Mouse (Mus musculus): ENCODE measurements around the gene Csf2rb2. TPM values are rescaled to one million over a fixed set of nuclear protein-coding genes. Genes with fewer than 3 reads are reported as not detected.
A peak's percentile ranks its signal among the peaks of the same experiment; 100 is the strongest.
"Not testable (repeated sequence)": the region's sequence is repeated elsewhere in the genome, so short reads cannot be mapped to it uniquely, and the experiment has no call there.

Gene Csf2rb2
- 0.79 and 1.0 TPM in 2 replicates for polyA plus RNA-seq (2016; fragmentation: Nextera tagmentation; extraction: Ambion mirVana)

- H3K4me1 ChIP-seq: peaks cover 12% of the 10 kb centered on the region; the same call in 1 of the 2 replicates
- H3K9me3 ChIP-seq (replicated peaks): no peaks in the 10 kb centered on the region
- H3K36me3 ChIP-seq: no peaks in the 10 kb centered on the region
- 0 out of 2 replicates have a peak within 1 kb of the TSS, but pooled peaks have one; percentile 8 for H3K27ac ChIP-seq
- WGBS (ENCODE audit: insufficient replicate concordance): 32% methylated on average over 10 of the region's 10 CpGs
- no peak within 1 kb of the TSS for H3K9ac ChIP-seq
- peaks cover 63% of the 10 kb centered on the region for H3K27me3 ChIP-seq (replicated peaks)
- no peak within 1 kb of the TSS for H3K4me3 ChIP-seq
- H3K4me2 ChIP-seq: peak within 1 kb of the TSS; percentile 24; the same call in 1 of the 2 replicates
- ATAC-seq: no peak
Observed at GRCm38 (mm10) chr15:78305341-78305933, at the start of gene Csf2rb2. Gene Csf2rb2, minus strand, starts transcription at chr15:78305721.

- H3K4me1 ChIP-seq: no peaks in the 10 kb centered on the region
- H3K9me3 ChIP-seq (replicated peaks): no peaks in the 10 kb centered on the region
- ATAC-seq: no peak
- H3K4me2 ChIP-seq: no peak overlapping the region
- H3K9ac ChIP-seq: no peak overlapping the region
- no peak overlapping the region for H3K4me3 ChIP-seq
- peaks cover 6% of the 10 kb centered on the region; the same call in 1 of the 2 replicates for H3K27me3 ChIP-seq (replicated peaks)
- 0% methylated on average over 1 of the region's 1 CpGs for WGBS (ENCODE audit: insufficient replicate concordance)
- H3K36me3 ChIP-seq: no peaks in the 10 kb centered on the region
- no peak overlapping the region for H3K27ac ChIP-seq
Observed at GRCm38 (mm10) chr15:78354958-78355357, 49.4 kb upstream of the Csf2rb2 start.

GRCm38 (mm10) chr15:78351586-78352165, 46.2 kb upstream of the Csf2rb2 start:
- WGBS (ENCODE audit: insufficient replicate concordance): 49% methylated on average over 3 of the region's 3 CpGs

GRCm38 (mm10) chr15:78344567-78344966, 39.0 kb upstream of the Csf2rb2 start:
- Histone ChIP-seq H3K4me1 (no peaks in the 10 kb centered on the region), H3K27me3 (replicated peaks) (no peaks in the 10 kb centered on the region; the same call in 1 of the 2 replicates), H3K36me3 (no peaks in the 10 kb centered on the region), H3K9me3 (replicated peaks) (no peaks in the 10 kb centered on the region), H3K27ac (no peak overlapping the region), H3K4me2 (no peak overlapping the region), H3K9ac (no peak overlapping the region), H3K4me3 (no peak overlapping the region)
- no peak for ATAC-seq
- WGBS (ENCODE audit: insufficient replicate concordance): 69% methylated on average over 3 of the region's 3 CpGs

More at GRCm38 (mm10) chr15:78351586-78352165, 46.2 kb upstream of the Csf2rb2 start:
- H3K27me3 ChIP-seq (replicated peaks): peaks cover 2% of the 10 kb centered on the region; the same call in 1 of the 2 replicates
- H3K9me3 ChIP-seq (replicated peaks): no peaks in the 10 kb centered on the region
- no peak overlapping the region for H3K4me2 ChIP-seq
- H3K9ac ChIP-seq: no peak overlapping the region
- H3K4me1 ChIP-seq: no peaks in the 10 kb centered on the region
- no peak overlapping the region for H3K4me3 ChIP-seq
- ATAC-seq: no peak
- no peaks in the 10 kb centered on the region for H3K36me3 ChIP-seq
- no peak overlapping the region for H3K27ac ChIP-seq

GRCm38 (mm10) chr15:78343683-78344082, 38.2 kb upstream of the Csf2rb2 start:
- ATAC-seq: no peak
- no peaks in the 10 kb centered on the region for H3K36me3 ChIP-seq
- H3K9ac ChIP-seq: no peak overlapping the region
- no peak overlapping the region for H3K4me3 ChIP-seq
- no peaks in the 10 kb centered on the region for H3K9me3 ChIP-seq (replicated peaks)
- H3K4me2 ChIP-seq: no peak overlapping the region
- 31% methylated on average over 1 of the region's 1 CpGs for WGBS (ENCODE audit: insufficient replicate concordance)
- H3K27me3 ChIP-seq (replicated peaks): no peaks in the 10 kb centered on the region; the same call in none of the 2 replicates
- no peak overlapping the region for H3K27ac ChIP-seq
- H3K4me1 ChIP-seq: no peaks in the 10 kb centered on the region

GRCm38 (mm10) chr15:78340919-78341318, 35.4 kb upstream of the Csf2rb2 start:
- not testable (repeated sequence) for H3K4me1 ChIP-seq; ATAC-seq; H3K4me2 ChIP-seq; H3K27ac ChIP-seq; H3K9me3 ChIP-seq (replicated peaks); H3K9ac ChIP-seq; H3K4me3 ChIP-seq; H3K27me3 ChIP-seq (replicated peaks); H3K36me3 ChIP-seq
- WGBS (ENCODE audit: insufficient replicate concordance): 66% methylated on average over 7 of the region's 7 CpGs

GRCm38 (mm10) chr15:78339627-78340423, 34.3 kb upstream of the Csf2rb2 start:
- 24% methylated on average over 7 of the region's 7 CpGs for WGBS (ENCODE audit: insufficient replicate concordance)
- H3K4me2 ChIP-seq; H3K4me3 ChIP-seq; H3K4me1 ChIP-seq; H3K27ac ChIP-seq; H3K27me3 ChIP-seq (replicated peaks); H3K9ac ChIP-seq; H3K9me3 ChIP-seq (replicated peaks); H3K36me3 ChIP-seq: not testable (repeated sequence)
- ATAC-seq: peak; percentile 77

GRCm38 (mm10) chr15:78334380-78334779, 28.9 kb upstream of the Csf2rb2 start:
- WGBS (ENCODE audit: insufficient replicate concordance): 78% methylated on average over 3 of the region's 3 CpGs
- Histone ChIP-seq H3K4me1 (peaks cover 8% of the 10 kb centered on the region), H3K4me3 (no peak overlapping the region), H3K9me3 (replicated peaks) (no peaks in the 10 kb centered on the region), H3K9ac (no peak overlapping the region), H3K27me3 (replicated peaks) (no peaks in the 10 kb centered on the region; the same call in none of the 2 replicates), H3K4me2 (no peak overlapping the region), H3K27ac (no peak overlapping the region), H3K36me3 (no peaks in the 10 kb centered on the region)
- no peak for ATAC-seq

GRCm38 (mm10) chr15:78332981-78333380, 27.5 kb upstream of the Csf2rb2 start:
- no peak overlapping the region for H3K27ac ChIP-seq
- no peaks in the 10 kb centered on the region; the same call in 1 of the 2 replicates for H3K27me3 ChIP-seq (replicated peaks)
- no peaks in the 10 kb centered on the region for H3K36me3 ChIP-seq
- ATAC-seq: no peak
- H3K9me3 ChIP-seq (replicated peaks): no peaks in the 10 kb centered on the region
- no peak overlapping the region for H3K4me2 ChIP-seq
- no peak overlapping the region for H3K9ac ChIP-seq
- no peak overlapping the region for H3K4me3 ChIP-seq
- peaks cover 8% of the 10 kb centered on the region for H3K4me1 ChIP-seq
- 60% methylated on average over 6 of the region's 6 CpGs for WGBS (ENCODE audit: insufficient replicate concordance)

GRCm38 (mm10) chr15:78331523-78332340, 26.2 kb upstream of the Csf2rb2 start:
- Histone ChIP-seq H3K36me3 (no peaks in the 10 kb centered on the region), H3K27ac (no peak overlapping the region), H3K9ac (no peak overlapping the region), H3K4me1 (peaks cover 8% of the 10 kb centered on the region), H3K4me2 (no peak overlapping the region), H3K9me3 (replicated peaks) (no peaks in the 10 kb centered on the region), H3K27me3 (replicated peaks) (no peaks in the 10 kb centered on the region; the same call in 1 of the 2 replicates), H3K4me3 (no peak overlapping the region)
- WGBS (ENCODE audit: insufficient replicate concordance): 49% methylated on average over 5 of the region's 5 CpGs
- ATAC-seq: no peak

- Histone ChIP-seq H3K27me3 (replicated peaks) (peaks cover 7% of the 10 kb centered on the region; the same call in 1 of the 2 replicates), H3K27ac (no peak overlapping the region), H3K4me1 (peaks cover 16% of the 10 kb centered on the region), H3K4me2 (no peak overlapping the region), H3K9ac (no peak overlapping the region), H3K36me3 (no peaks in the 10 kb centered on the region), H3K9me3 (replicated peaks) (no peaks in the 10 kb centered on the region), H3K4me3 (no peak overlapping the region)
- no peak for ATAC-seq
- 77% methylated on average over 4 of the region's 4 CpGs for WGBS (ENCODE audit: insufficient replicate concordance)
Observed at GRCm38 (mm10) chr15:78330706-78331105, 25.2 kb upstream of the Csf2rb2 start.
